Mouse (Mus musculus) right cerebral cortex, postnatal 14 days (tissue): Measurements from ENCODE around the gene Irs3.
A peak's percentile ranks its signal among the peaks of the same experiment; 100 is the strongest.
"Not testable (repeated sequence)": the region's sequence is repeated elsewhere in the genome, so short reads cannot be mapped to it uniquely, and the experiment has no call there.

Source experiments
- DNase-seq: peaks from one replicate; pipeline ENCODE4 v3.0.0; 2022

The Irs3 gene

DNA sequence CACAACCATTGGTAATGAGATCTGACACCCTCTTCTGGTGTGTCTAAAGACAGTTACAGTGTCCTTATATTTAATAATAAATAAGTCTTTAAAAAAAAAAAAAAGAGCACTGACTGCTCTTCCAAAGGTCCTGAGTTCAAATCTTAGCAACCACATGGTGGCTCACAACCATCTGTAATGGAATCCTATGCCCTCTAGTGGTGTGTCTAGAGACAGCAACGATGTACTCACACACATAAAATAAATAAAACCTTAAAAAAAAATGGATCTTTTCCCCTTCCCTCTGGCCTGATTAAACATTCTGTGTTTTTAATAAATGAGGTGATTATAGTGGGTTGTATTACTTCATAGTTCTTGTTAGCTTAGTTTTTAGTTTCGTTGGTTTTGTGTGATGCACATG lies 30.6 kb downstream of the Irs3 start:
- not testable (repeated sequence) for DNase-seq

DNA sequence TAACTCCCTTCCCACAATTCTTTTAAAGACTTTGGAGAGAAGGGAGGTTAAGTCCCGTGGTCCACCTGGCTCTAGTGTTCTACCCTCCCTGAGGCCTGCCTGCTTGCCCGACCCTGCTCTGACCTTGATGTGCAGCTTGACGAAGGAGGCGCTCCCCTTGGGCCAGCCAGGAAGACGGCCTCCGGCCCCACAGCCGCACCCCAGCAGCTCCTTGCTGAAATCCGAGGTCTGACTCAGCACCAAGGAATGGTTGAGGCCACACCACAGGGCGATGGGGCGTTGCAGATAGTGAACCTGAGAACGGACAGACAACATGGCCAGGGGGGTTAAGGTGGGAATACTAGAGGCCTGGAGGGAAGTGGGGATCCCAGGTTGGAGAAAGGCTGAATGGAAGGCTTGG lies 32.0 kb downstream of the Irs3 start, which contains the start of gene Pcolce:
Gene Pcolce (minus strand): TSS at position 235 of the 400 bp plus-strand sequence.
- no peak for DNase-seq

DNA sequence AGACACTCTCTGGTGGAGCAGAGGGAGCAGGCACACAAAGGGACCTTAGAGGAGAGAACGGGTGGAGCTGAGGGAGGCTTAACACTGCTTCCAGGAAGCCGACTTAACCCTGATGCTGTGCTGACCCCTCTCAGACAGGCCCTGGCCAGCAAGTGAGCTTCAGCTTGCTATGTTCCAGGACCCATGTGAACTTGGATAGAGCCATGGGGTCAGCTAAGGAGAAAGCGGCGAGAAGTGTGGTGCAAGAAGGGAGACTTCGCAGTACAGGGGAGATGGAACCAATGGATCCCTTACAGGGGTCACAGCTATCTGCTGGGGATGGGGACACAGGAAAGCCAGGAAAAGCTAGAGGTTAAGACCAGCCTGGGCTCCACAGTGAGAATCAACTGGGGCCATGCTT lies 32.4 kb downstream of the Irs3 start:
- DNase-seq, result no peak

GRCm38 (mm10) chr5:137611245-137611602 lies 34.3 kb downstream of the Irs3 start:
- DNase-seq, result no peak

GRCm38 (mm10) chr5:137610548-137611244 lies 34.8 kb downstream of the Irs3 start:
- DNase-seq, result no peak

DNA sequence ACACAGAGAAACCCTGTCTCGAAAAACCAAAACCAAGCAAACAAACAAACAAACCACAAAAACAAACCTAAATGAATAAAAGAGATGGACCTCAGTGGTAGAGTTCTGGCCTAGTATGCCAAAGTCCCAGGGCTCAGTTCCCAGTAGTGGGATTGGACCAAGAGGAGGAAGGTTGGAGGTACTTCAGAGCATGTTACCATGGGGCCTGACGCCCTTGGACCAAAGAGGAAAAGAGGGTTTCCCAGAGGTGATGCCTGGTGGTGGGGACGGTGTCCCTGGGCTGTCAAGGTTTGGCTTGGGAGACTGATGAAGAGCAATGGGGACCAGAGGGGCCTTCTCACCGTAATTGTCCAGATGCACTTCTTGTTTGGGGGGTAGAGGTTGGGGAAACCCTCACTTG lies 35.5 kb downstream of the Irs3 start:
- DNase-seq, result no peak

DNA sequence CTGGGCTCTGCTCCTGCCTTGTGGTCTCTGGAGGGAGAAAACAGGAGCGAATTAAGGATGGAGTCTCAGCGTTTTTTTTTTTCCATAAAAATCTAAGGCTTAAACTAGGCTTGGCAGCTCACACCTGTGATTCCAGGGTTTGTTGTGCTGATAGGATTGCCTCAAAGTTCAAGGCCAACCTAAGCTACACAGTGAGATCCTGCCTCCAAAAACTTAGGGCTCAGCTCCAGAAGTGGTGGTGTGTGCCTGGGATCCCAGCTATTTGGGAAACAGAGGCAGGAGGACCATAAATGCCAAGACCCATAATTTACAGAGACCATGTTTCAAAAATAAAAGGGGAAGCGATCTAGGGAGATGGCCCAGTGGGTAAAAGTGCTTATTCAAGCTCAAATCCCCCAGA lies 36.2 kb downstream of the Irs3 start:
- no peak for DNase-seq

DNA sequence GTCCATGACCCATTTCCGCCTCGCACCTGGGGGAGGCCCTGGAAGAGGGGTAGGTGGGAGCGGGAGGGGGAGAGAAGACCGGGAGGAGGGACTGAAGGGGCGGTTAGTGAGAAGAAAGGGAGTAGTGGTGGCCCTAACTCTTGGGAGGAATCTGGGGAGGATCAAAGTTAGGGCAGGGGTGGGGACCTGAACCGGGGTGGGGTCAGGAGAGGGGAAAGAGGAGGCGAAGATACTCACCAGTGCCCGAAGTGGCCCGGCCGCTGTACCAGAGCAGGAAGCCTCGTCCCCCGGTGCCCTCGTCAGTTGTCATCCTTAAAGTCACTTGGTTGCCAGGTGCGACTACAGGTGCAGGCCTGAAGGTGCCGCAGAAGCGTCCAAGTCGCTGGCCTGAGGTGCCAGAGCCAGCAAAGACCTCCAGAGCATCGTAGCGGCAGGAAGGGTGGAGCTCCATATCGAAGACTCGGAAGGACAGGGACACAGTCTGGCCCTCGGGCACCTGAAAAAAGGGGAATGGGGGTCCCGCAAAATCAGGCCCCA lies 36.8 kb downstream of the Irs3 start:
- DNase-seq, result no peak

DNA sequence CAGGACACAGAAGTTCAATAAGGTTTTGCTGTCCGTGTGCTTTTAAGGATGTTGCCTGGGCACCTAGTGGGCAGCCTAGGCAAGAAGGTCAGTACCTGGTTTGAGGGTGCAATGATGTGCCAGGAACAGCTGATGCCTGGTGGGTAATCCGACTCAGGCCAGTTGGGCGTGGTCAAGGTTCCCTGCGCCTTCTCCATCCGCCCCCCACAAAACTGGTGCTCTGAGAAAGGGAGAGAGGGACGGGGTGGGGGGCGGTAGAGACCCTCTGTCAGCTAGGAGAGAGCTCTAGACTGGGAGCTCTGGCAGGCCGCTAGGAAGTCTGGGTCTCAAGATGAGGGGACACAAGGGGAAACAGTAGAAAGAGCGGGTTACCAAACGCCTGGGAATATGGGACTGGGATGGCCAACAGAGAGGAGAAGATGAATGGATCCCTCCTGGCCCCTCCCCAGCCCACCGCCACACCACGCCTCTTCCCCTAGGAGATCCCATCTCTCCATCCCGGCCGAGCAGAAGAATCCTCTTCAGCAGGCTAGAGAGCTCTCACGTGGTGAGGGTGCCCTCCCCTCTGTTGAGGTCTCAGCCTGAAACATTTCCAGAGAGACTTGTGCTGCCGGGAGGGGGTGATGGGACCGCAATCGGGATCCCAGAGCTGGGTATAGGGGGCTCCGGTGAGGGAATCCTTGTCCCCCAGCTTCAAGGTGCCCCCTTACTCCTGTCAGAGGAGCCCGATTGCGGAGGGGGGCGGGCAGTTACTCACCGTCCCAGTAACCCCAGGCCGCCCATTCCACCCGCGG lies 37.5 kb downstream of the Irs3 start:
- no peak for DNase-seq

DNA sequence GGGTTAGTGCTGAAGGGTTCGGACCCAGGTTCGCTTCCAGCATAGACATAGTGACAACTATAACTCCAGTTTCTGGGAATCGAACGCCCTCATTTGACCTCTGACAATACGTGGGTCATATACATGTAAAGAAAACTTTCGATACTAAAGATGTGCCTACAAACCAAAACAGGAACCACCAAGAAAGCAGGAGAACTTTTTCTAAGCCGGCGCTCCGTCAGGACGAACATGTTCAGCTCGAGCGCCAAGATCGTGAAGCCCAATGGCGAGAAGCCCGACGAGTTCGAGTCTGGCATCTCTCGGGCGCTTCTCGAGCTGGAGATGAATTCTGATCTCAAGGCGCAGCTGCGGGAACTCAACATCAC lies 44.2 kb downstream of the Irs3 start:
- no peak for DNase-seq

DNA sequence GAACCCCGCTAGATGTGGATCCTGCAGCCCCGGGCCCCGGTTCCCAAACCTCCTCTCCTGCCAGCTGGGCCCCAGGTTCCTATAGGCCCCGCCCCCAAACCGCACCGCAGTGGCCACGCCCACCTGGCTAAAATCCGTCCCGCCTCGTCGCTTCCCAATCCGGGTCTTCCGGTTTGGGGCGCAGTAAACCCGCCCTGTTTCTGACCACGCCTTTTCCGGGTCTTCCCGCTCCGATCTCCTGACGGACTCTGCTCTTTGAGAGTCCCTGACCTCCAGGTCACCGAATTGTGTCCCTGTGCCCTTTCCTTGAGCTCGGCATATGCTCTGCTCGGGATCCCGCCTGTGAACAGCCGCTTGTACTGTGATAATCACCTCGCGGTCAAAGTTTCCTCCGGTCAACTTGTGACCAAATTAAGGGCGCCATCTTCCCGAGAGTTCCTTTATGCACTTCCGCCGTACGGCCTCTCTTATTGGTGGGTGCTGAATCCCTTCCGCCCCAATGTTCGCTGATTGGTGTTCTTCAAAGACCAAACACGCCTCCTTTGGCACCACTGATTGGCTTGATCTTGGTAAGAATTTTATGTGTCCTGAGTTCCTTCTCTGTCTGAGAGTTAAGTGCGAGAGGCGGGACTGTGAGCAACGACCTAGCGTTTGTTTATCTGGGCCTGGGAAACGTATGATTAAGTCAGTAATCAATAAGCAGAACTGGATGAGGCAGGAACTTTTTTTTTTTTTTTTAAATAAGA lies 44.7 kb downstream of the Irs3 start, which contains the start of gene Mospd3:
Gene Mospd3 (minus strand): TSS at position 440 of the 746 bp plus-strand sequence.
- peak; percentile 94 for DNase-seq

GRCm38 (mm10) chr5:137600281-137600618 lies 45.3 kb downstream of the Irs3 start:
- peak; percentile 18 for DNase-seq

GRCm38 (mm10) chr5:137599600-137599999 lies 45.9 kb downstream of the Irs3 start:
- no peak for DNase-seq

GRCm38 (mm10) chr5:137598100-137598826 lies 47.3 kb downstream of the Irs3 start:
- no peak for DNase-seq

GRCm38 (mm10) chr5:137597625-137598024 lies 47.9 kb downstream of the Irs3 start:
- DNase-seq, result no peak

- no peak for DNase-seq
These were observed 48.8 kb downstream of the Irs3 start for GRCm38 (mm10) chr5:137596601-137597261.

DNA sequence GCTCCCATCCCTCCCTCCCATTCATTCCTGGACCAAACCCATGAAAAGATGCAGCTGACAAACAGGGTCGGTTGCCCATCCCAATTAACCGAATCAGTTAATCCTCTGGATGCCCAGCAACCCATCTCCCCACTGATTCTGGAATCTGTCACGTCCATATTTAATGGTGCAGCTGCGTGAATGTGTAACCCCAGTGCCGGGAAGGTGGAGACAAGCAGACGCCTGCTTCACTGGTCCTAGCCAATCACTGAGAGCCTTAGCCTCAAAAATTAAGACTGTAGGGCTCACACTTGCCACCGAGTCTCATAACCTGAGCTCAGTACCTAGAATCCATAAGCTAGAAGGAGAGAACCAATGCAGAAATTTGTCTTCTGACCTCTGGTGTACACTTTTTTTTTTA lies 49.6 kb downstream of the Irs3 start:
- DNase-seq, result no peak
